Mouse (Mus musculus) bone marrow, adult 2 months (tissue): ENCODE results near the gene Tmc6.

Source experiments
- CTCF ChIP-seq: fragments of 200-500 bp; IDR thresholded peaks from 2 replicates; pipeline ENCODE4 v1.5.1; 2011; ENCODE audit warnings: low read length, control low read depth; ENCODE audit not compliant: control insufficient read depth, insufficient read depth
- POLR2A ChIP-seq: fragments of 200-500 bp; IDR thresholded peaks from 2 replicates; pipeline ENCODE4 v1.6.1; 2011; ENCODE audit warnings: low read depth, mild to moderate bottlenecking, control low read depth, low read length, borderline replicate concordance; ENCODE audit not compliant: control insufficient read depth

- no peak for TF ChIP-seq CTCF
- TF ChIP-seq POLR2A, result no peak
Measured at GRCm38 (mm10) chr11:117772352-117772751, 9.6 kb downstream of the Tmc6 start.
